Mouse (Mus musculus): ENCODE data around the gene Rtl6.

Gene Rtl6

GRCm38 (mm10) chr15:84557189-84557921 lies at the start of gene Rtl6:
Gene Rtl6 (minus strand): TSS chr15:84557823.
- peak; percentile 91 for DNase-seq (ENCODE audit: low spot score)

GRCm38 (mm10) chr15:84603267-84603963 lies 45.8 kb upstream of the Rtl6 start:
- no peak for DNase-seq (ENCODE audit: low spot score)

- DNase-seq (ENCODE audit: low spot score): no peak
Measured at GRCm38 (mm10) chr15:84600977-84601595, 43.5 kb upstream of the Rtl6 start.

GRCm38 (mm10) chr15:84598911-84599310 lies 41.3 kb upstream of the Rtl6 start:
- no peak for DNase-seq (ENCODE audit: low spot score)

GRCm38 (mm10) chr15:84597816-84598215 lies 40.2 kb upstream of the Rtl6 start:
- no peak for DNase-seq (ENCODE audit: low spot score)

GRCm38 (mm10) chr15:84597021-84597420 lies 39.4 kb upstream of the Rtl6 start:
- no peak for DNase-seq (ENCODE audit: low spot score)

GRCm38 (mm10) chr15:84595241-84595945 lies 37.8 kb upstream of the Rtl6 start:
- no peak for DNase-seq (ENCODE audit: low spot score)

- DNase-seq (ENCODE audit: low spot score): no peak
Measured at GRCm38 (mm10) chr15:84593514-84593913, 35.9 kb upstream of the Rtl6 start.

GRCm38 (mm10) chr15:84592240-84592639 lies 34.6 kb upstream of the Rtl6 start:
- DNase-seq (ENCODE audit: low spot score): no peak

- no peak for DNase-seq (ENCODE audit: low spot score)
Measured at GRCm38 (mm10) chr15:84591573-84592139, 34.0 kb upstream of the Rtl6 start.

- DNase-seq (ENCODE audit: low spot score): no peak
Measured at GRCm38 (mm10) chr15:84588371-84588821, 30.8 kb upstream of the Rtl6 start.

GRCm38 (mm10) chr15:84578607-84579006 lies 21.0 kb upstream of the Rtl6 start:
- DNase-seq (ENCODE audit: low spot score): no peak

- no peak for DNase-seq (ENCODE audit: low spot score)
Measured at GRCm38 (mm10) chr15:84577019-84577418, 19.4 kb upstream of the Rtl6 start.

- DNase-seq (ENCODE audit: low spot score): no peak
Measured at GRCm38 (mm10) chr15:84566568-84567110, 9.0 kb upstream of the Rtl6 start.

- no peak for DNase-seq (ENCODE audit: low spot score)
Measured at GRCm38 (mm10) chr15:84561501-84561900, 3.9 kb upstream of the Rtl6 start.

GRCm38 (mm10) chr15:84556674-84557073 lies 949 bp downstream of the Rtl6 start:
- DNase-seq (ENCODE audit: low spot score): no peak

GRCm38 (mm10) chr15:84551065-84551464 lies 6.6 kb downstream of the Rtl6 start:
- DNase-seq (ENCODE audit: low spot score): no peak

GRCm38 (mm10) chr15:84549291-84549797 lies 8.3 kb downstream of the Rtl6 start:
- no peak for DNase-seq (ENCODE audit: low spot score)

- DNase-seq (ENCODE audit: low spot score): no peak
Measured at GRCm38 (mm10) chr15:84546028-84546427, 11.6 kb downstream of the Rtl6 start.

GRCm38 (mm10) chr15:84541175-84541574 lies 16.4 kb downstream of the Rtl6 start:
- DNase-seq (ENCODE audit: low spot score): no peak

- DNase-seq (ENCODE audit: low spot score): no peak
Measured at GRCm38 (mm10) chr15:84538974-84539588, 18.5 kb downstream of the Rtl6 start.
